Mouse (Mus musculus): Measurements from ENCODE around the gene Ccdc169.

Ccdc169 gene

DNA sequence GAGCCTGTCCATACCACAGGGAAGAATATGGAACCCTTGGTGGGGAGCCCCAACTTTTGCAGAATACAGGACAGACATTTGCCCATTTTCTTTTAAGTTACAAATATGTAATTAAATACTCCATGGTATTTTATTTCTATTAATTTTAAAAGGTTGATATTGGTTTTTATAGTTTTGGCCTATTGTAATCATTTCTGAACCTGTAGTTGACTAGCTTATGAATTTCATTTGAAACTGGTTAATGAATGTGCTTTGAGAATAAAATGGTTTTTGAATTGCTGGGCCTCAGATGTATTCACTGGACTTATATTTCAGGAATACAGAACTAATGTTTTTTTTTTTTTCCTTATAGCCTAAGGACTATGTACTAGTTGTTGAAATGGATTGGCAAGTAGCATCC is at the start of gene Ccdc169:
Gene Ccdc169, plus strand, starts transcription at position 301 of the 400 bp plus-strand sequence.
- no peak for DNase-seq

DNA sequence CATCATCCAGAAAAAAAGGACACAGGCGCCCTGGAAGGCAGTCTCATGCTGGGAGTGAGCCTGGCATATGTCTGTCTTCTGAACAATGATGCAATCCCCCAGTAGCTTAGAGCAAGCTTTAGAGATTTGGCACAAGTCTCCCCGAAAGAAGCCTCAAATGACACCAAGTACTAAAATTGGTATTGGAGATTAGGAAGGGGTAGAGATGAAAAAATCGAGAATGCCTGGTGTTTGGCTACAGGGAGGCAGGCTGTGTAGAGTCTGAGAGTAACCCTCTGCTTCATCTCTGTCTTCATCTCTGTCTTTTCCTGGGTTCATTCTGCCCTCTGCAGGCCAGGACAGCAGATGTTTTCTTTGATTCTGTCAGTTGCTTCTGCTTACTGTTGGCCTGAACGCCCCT is 49.8 kb upstream of the Ccdc169 start:
- DNase-seq, result no peak

DNA sequence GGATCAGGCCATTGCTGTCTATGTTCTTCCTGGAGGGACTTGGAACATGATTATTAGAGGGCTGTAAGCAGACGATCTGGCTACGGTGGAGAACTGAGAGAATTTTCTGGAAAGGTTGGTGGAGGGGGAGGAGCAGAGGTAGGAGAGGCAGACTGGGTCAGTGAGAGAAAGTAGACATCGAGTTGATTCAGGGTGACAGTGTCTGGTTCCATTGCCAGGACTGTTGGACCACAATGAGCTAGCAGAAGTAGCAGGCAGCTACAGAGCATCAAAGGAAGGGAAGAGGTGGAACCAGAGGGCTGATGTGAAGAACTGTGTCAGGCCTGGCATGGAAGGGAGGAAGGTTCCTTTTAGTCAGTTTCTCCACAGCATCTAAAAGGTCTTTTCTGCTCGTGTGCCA is 48.8 kb upstream of the Ccdc169 start:
- no peak for DNase-seq

DNA sequence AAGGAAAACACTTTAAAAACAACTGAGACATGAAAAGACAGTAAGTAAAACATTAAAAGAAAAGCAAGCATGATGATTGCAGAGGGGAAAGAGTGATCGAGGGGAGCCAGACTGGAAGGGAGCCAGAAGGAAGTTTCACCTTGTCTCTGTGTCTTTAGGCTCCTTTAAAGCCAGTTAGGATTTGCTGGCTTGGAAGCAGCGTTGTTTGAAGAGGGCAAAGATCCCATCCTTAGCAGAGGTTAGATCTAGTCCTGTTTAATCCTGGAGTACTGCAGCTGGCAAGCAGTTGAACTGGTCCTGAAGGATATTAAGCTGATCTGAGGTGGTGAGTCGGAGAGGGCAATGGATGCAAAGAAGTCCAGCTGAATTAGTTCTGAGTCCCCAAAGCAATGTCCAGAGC is 48.3 kb upstream of the Ccdc169 start:
- DNase-seq, result no peak

DNA sequence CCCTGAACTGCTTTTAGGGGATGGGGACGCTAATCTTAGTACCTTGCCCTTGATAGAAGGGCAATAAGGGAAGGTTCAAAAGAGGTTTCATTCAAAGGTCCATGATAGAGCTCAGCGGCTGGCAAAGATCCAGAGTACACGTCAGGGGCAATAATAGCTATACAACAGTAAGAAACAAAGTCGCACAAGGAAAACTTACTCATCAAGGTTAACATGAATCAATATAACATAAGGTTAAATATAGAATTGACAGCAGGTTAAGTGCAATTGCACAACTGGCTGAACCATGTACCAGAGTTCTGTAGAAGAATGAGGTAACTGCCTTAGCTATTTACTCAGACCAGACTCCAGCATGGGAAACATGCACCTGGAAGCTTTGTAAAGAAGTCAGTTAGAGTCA is 47.8 kb upstream of the Ccdc169 start:
- DNase-seq, result no peak

DNA sequence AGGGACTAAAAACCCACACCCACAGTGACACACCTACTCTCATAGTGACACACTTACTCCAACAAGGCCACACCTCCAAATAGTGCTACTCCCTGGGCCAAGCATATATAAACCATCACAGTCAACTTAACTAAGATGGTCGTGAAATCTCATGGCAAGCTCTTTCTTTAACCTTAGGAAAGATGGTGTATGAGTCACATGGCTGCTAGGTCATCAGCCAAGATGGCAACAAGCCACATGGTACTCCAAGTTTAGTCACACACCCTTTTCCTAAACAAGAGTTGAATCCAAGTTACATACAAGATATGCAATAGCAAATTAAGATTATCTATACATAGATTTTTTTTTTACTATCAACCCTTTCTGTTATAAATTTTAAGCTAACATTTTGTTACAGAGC is 44.0 kb upstream of the Ccdc169 start:
- DNase-seq, result no peak

DNA sequence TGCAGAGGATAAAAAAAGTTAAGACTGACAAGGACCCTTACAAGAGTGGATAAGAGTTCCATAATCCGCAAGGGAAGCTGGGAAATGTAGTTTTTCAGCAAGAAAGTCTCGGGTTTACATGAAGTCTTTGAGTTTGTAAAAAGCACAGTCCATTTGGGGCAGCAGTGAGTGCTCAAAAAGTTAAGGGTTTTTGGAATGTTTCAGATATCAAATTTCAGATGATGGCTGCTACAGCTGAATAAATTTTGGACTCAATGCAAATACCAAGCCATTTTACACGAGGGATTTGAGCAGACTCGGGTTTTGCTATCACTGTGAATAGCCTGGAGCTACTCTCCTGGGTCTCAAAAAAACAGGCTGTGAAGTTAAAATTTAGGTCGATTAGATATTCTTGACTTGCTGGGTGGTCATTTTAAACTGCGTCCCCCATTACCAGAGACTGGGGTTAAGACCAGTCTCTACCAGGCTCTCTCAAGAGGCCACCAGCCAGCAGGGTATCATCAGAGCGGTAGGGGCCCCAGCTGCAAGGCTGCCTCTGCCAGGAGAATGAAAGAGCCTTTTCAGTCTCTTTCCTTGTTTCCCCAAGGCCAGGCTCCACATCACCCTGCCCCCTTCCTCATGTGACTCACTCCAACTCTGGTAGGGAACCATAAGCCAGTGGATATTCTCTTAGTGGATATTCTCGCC is 41.0 kb upstream of the Ccdc169 start:
- no peak for DNase-seq

DNA sequence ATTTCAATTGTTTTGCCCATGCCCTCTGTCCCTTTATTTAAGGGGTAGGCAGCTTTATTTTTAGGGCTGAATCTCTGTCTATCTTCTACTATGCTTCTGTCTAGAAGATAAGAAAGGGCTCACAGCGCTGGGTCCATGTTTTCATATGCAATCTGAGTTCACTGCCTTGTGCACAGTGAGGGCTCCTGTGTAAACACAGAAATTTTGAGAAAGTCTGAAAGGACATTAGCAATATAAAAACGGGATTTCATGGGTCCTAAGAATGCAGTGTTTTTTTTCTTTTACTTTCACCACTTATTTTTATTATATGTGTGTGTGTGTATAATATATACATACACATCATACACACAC is 40.5 kb upstream of the Ccdc169 start:
- no peak for DNase-seq

DNA sequence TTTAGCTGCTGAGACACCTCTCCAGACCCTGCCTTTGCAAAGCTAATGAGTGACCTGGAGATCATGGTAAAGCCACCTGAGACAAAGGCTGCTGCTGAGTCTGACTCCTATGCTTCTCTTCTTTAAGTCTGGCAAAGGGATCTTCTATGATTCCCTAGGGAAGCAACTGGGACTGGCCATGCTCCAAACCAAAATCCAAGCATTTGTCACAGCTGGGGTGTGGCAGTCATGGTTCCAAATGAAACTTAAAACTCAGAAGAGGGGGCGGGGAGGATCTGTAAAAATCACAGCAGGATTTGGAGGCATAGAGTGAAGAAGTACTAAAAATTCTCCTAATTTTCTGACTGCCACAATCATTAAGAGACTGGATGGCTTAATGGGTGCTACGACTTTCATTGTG is 40.0 kb upstream of the Ccdc169 start:
- no peak for DNase-seq

DNA sequence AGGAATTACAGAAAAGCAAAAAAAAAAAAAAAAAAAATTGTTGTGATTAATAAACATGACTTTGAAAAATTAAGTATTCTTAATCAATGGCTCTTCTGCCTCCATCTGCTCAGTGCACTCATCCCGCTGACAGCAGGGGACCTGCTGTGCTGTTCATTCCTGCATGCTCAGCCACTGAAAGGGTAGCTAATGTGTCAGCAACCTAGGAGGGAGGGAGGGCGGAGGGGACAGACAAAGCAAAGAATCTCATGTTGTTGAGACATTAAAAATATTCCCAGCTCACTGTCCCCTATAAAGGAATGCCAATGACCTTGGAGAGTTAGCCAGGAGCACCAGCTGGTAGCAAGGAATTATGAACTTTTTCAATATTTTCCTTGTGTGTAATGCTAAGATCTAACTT is 39.1 kb upstream of the Ccdc169 start:
- DNase-seq, result no peak

DNA sequence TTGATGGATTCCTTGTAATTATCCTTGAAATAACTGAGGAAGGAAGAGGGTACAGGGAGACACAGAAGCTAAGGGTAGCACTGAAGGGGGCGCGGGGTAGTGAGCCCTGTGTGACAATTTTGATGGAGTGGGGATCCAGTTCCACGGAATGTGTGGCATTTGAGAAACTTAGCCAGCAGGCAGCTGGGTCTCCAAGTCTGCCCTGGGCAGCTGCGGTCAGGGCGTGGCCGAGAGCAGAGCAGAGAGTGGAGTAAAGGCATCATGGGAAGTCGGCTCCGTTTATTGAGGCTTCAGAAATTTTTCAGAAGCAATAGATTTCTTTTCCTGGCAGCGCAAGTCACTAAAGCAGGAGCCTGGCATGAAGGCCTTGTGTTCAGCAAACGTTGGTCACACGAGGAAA is 38.1 kb upstream of the Ccdc169 start:
- DNase-seq, result no peak

DNA sequence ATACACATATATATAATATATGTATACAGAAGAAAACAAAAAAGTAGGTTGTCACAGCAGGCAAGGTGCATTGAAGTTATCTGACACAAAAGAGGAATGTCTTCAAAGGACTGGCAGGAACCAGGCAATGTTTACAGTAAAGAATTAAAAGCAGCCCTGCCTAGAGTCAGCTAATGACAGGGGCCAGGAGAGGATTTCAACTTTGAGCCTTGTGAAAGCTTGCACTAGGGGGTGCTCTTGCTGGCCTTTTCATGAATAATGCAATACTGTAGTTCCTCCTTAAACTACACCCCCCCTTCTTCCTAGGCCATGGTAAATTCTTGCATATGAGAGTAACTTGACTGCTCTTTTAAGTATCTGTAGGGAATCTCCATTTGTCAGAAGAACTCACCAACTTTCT is 36.0 kb upstream of the Ccdc169 start:
- no peak for DNase-seq

DNA sequence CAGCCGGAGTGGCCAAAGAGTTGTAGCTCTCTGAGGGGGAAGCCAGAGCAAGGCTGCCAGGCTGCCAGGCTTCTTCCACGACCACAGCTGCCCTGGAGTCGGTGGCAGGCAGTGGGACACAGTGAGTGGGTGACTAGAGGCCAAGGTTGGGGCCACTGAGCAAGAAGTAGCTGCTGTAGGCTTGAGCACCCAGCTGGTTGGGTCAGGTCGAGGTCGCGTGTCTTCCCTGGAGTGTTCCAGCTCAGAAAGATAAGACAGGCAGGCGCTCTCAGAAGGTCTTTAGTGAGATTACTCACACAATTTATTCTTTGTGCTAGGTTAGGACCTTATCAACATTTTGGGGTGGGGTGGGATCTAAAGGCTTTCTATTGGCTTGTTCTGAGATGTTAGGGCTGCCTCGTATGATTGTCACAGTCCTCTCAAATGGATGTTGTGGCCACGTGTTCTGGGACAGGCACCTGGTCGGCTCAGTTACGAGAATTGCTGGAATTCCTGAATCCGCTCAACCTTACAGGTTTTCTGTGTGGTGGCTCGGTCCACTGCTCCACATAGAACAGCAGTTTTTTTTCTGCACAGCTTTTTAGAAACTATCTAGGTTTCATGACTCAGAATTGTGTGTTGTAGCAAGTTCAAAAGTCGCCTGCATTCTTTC is 31.6 kb upstream of the Ccdc169 start:
- no peak for DNase-seq

DNA sequence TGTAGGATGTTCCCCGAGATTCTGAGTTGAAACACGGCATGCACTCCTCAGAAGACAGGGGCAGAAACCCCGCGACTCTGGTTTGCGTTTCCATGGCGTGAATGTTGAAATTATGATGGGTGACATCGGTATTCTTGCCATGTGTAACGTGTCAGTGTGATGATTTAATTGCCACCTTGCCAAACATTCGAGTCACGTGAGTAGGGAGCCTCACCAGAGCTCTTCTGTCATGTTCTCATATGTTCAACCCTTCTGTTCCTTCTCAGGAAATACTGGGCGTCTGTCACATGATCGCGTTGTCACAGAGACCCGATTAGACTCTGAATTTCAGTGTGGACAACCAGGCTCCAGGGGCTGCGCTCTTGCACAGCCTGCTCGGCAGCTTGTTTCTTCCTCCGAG is 31.1 kb upstream of the Ccdc169 start:
- no peak for DNase-seq

DNA sequence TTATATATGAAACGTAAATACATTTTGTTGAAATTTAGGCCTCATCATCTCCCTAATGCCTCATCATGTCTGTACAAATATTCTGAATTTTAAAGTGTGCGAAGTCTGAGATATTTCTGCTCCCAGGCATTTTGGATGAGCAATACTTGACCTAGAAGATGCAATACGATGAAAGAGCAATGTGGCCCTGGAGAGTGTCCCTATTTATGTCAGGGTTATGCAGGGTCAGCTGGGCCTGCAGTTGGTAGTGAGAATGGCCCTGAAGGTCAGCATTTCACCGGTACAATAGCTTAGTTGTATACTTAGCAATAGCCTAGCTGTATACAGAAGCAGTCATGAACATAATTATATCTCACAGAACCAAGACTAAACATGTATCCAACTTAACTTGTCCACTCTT is 28.0 kb upstream of the Ccdc169 start:
- no peak for DNase-seq

DNA sequence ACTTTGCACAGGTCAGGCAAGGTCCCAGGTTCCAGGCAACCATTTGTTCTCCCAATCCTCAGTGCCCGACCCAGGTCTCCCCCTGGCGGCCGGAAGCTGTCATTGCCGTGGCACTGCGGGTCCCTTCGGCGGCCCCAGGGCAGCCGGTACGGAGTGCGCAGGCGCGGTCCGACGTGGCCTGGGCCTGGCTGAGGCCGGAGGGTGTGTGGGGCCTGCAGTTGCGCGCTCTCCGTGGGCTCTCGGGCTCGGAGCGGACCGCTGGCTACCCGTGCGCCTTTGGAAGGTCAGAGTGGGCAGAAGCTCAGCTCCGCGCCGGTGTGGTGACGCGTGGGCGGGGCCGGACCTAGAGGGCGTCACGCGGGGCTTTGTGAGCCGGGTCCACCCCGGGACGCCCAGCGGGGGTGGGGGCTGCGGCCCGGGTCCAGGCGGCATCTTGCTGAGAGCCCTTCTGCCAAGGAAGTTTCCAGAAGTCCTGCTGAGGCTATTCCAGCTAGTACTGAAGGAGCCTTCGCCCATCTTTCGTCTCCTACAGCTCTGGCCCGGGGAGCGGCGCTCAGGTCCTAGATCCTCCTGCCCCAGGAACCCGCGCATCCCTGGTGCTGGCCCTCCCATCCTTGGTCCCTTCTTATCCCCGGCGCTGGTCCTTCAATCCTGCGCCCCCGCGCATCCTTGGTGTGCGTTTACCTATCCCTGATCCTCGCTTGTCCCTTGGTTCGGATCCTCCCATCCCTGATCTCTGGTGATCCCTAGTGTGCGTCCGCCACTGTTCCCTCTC is 25.0 kb upstream of the Ccdc169 start, which contains the start of gene Spg20:
Gene Spg20, plus strand, starts transcription at position 174 of the 775 bp plus-strand sequence.
- peak; percentile 97 for DNase-seq

DNA sequence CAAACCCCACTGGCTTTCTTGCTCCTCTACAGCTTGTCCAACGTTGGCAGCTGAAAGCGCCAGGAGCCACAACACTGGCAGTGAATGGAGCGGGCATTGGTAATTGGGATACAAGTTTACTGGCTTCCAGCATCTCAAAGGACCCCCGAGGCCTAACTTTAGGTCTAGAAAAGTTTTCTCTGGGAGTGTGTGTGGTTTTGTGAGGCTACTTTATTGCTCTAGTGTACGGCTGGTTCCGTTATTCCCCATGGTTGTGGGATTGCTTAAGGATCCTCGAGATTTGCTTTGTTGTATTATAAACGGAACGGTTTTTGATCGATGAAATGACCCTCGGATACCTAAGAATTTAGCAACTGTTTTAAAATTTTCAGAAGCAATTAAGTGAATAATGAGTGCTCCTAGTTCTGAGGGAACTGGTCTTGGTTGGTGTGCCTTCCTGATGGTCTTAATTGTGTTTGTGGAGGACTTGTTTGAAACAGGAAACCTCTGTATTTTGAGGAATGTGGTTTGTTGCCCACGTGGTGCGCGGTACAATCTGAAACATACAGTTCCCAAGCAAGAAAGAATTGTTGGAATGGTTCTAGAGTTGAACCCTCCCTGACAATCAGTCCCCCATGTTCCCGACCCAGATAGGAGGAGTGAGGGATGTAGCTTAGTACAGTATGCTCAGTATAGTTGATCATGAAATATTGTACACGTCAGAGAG is 24.3 kb upstream of the Ccdc169 start:
- no peak for DNase-seq

DNA sequence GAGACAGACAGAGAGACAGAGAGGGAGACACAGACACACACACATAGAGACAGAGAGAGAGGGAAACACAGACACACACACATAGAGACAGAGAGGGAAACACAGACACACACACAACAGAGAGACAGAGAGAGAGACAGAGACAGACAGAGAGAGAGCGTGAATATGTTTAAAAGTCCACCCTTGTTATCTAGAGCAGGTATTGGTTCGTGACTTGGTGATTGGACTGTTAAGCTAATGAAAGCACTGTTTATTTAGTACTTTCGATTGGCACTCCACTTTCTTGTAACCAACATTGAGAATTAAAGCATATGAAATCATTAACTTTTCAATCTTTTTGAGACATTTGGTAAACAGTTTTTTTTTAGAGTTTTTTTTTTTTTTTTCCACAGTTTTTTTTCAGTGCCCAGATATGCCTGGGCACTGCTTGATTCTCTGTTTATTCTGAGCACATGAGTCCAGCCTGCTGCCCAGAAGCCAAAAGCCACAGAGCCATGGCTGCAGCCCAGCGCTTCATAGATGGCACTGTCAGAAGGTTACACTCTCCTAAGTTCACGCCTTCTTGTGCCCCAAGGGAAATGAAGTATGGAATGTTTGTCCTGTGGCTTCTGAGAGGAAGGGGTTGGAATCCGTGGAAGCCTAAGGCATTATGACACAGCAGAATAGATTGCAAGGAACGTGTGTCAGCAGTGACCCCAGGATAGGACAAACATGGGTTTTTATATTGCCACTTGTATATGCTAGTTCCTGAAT is 22.6 kb upstream of the Ccdc169 start:
- no peak for DNase-seq

DNA sequence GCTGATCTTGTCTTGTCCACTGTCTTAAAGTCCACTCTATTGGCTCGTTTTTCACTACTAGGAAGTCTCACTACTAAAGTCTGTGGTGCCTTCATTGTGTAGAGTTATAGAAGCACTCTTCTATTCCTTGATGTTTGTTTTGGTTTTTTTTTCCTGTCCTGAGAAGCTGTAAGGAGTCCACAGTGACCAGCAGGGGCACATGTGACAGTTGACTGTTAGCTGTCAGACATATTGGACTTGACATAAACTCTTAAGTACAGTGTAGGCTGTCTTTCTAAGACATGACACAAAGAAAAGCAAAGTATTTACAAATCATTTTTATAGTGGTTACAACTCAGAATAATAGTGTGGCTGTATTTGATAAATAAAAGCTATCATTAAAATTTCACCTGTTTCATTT is 22.1 kb upstream of the Ccdc169 start:
- no peak for DNase-seq

DNA sequence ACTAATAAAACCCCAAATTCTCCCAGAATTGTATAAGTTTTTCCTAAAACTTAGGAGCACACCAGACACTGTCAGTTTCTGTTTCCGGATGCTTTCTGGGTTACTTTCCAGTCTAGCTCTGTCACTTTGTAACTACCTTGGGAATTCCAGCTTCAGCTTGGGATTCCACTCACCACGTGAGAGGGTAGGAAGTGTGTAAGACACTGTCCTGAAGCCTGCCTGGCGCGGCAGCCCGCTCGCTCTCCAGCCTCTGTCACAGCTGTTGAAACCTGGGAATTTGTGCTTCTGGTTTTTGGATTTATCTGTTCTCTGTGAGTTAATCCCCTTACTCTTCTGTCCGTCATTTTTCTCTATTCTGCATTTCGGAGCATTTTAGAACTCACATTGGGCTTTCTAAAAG is 21.1 kb upstream of the Ccdc169 start:
- DNase-seq, result no peak

DNA sequence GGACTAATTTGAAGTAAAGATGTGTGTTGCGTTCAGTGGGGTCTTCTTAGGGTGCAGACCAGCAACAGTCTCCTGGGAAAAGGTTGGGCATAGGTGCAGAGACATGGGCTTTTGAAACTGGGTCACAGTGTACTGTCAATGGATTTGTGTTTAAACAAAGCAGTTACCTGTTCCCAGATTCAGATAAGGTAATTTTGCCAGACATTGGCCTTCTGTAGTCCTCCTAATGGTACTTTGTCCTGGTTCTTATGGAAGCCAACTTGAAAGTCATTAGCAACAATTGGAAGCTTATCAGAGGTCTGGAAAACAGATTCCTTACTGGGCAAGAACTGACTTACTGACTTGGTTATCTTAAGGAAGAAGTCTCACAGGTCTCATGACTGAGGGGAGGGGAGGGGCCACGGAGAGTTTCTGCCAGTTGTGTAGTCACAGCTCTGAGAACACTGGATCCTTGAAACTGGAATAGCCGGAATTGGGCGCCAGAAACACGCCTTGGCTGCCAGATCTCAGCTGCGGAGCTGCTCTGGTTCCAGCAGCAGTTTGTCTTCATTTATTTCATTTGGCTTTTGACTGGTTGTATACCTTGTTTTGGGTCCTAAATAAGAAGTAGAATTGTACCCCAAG is 17.8 kb upstream of the Ccdc169 start:
- DNase-seq, result no peak

DNA sequence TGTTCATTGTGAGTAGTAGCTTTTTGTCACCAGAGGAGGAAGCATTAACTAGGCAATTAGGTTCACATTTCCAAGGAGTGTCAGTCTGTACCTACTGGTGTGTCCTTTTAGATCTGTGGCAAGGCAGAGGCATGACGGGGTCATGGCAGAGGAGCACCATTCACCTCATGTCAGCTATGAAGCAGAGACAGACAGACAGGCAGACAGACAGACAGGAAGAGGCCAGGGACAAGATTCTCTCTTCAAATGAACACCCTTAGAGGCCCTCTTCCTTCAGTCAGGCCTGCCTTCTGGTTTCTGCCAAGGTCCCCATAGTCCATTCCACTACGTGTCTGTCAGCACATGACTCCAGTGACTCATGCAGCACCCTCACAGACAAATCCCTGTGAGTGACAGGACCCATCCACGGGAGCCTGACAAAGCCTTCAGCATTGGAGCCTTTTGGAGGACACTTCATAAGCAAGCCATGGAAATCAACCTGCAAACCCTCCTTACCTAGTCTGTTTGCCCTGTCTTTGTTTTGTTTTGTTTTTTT is 14.7 kb upstream of the Ccdc169 start:
- DNase-seq, result no peak

Measured in thymus, postnatal 4 days (tissue).